Comparison of ENCODE assay signal across 8 mouse cellular contexts in genomic region chr7:143059202-143059870, GRCm38 (mm10). TPM values are rescaled to one million over a fixed set of nuclear protein-coding genes. Genes with fewer than 3 reads are reported as not detected.
DNase-seq lines count a peak whose midpoint lies in the region.

No protein-coding gene starts in this region.

- intact Hi-C loops in heart, postnatal 10 days (cut with DNase I), result no loop called here

- DNase-seq in gastrocnemius, adult 18-20 months (ENCODE audit: low spot score), result peak; percentile 43
- DNase-seq in gastrocnemius, postnatal 4 days (ENCODE audit: low spot score in 2 of 2), result no peak
- peak; percentile 75 to 78 for DNase-seq in right cerebral cortex, postnatal 10 days (ENCODE audit: low spot score in 2 of 2)
- no peak for DNase-seq in right cerebral cortex, postnatal 25 days
- peak; percentile 72 to 74 for DNase-seq in heart, postnatal 10 days
- DNase-seq in lung, postnatal 4 days, result peak; percentile 33 to 57
- no peak for DNase-seq in adrenal gland, postnatal 10 days
- no peak for DNase-seq in adrenal gland, adult 2 months

RNA-seq across cellular contexts. Expression of gene Cd81, which starts 6.8 kb away (rescaled TPM):
- total RNA-seq in gastrocnemius, adult 18-20 months (2021), result 100 to 1,000 TPM in 1 of 2 experiments, 10 to 100 TPM in 1; 97.2 to 115 TPM
- 100 to 1,000 TPM; 347 to 375 TPM for total RNA-seq in gastrocnemius, postnatal 4 days (2021)
- total RNA-seq in heart, postnatal 10 days (2021), result 100 to 1,000 TPM; 630 to 639 TPM
- total RNA-seq in adrenal gland, postnatal 10 days (2021), result 100 to 1,000 TPM; 499 to 511 TPM
- total RNA-seq in adrenal gland, adult 2 months (2021), result 100 to 1,000 TPM; 693 to 716 TPM
- 3,024 and 3,201 TPM in 2 replicates for polyA plus RNA-seq in adrenal gland, adult 2 months (2012; rRNA removed)

RNA-seq across cellular contexts. Expression of gene Tssc4, which starts 9.7 kb away (rescaled TPM):
- 1 to 10 TPM; 6.7 to 8.0 TPM for total RNA-seq in gastrocnemius, adult 18-20 months (2021)
- total RNA-seq in gastrocnemius, postnatal 4 days (2021), result 10 to 100 TPM; 24.5 to 26.8 TPM
- 10 to 100 TPM; 24.9 to 26.3 TPM for total RNA-seq in heart, postnatal 10 days (2021)
- total RNA-seq in adrenal gland, postnatal 10 days (2021), result 10 to 100 TPM; 26.9 to 31.2 TPM
- 10 to 100 TPM; 23.3 to 30.9 TPM for total RNA-seq in adrenal gland, adult 2 months (2021)
- polyA plus RNA-seq in adrenal gland, adult 2 months (2012; rRNA removed), result 120 and 142 TPM in 2 replicates

RNA-seq across cellular contexts. Expression of gene Trpm5, which starts 35.1 kb away (rescaled TPM):
- not detected for total RNA-seq in gastrocnemius, adult 18-20 months (2021)
- total RNA-seq in gastrocnemius, postnatal 4 days (2021), result 10 to 100 TPM in 1 of 2 experiments, 1 to 10 TPM in 1; 10.0 to 10.3 TPM
- under 1 TPM; 0.43 to 0.62 TPM for total RNA-seq in heart, postnatal 10 days (2021)
- 1 to 10 TPM in 1 of 2 experiments, under 1 TPM in 1; 0.99 to 1.0 TPM for total RNA-seq in adrenal gland, postnatal 10 days (2021)
- total RNA-seq in adrenal gland, adult 2 months (2021), result under 1 TPM; 0.23 to 0.24 TPM
- 0.40 and 0.48 TPM in 2 replicates for polyA plus RNA-seq in adrenal gland, adult 2 months (2012; rRNA removed)

RNA-seq across cellular contexts. Expression of gene Kcnq1, which starts 46.8 kb away (rescaled TPM):
- total RNA-seq in gastrocnemius, adult 18-20 months (2021), result under 1 TPM; 0.50 to 0.57 TPM
- total RNA-seq in gastrocnemius, postnatal 4 days (2021), result 1 to 10 TPM; 6.0 to 7.7 TPM
- 10 to 100 TPM; 40.9 to 42.0 TPM for total RNA-seq in heart, postnatal 10 days (2021)
- 1 to 10 TPM; 4.4 to 5.0 TPM for total RNA-seq in adrenal gland, postnatal 10 days (2021)
- 1 to 10 TPM; 1.9 to 4.1 TPM for total RNA-seq in adrenal gland, adult 2 months (2021)
- 14.2 and 17.2 TPM in 2 replicates for polyA plus RNA-seq in adrenal gland, adult 2 months (2012; rRNA removed)

RNA-seq across cellular contexts. Expression of gene Tspan32, which starts 54.5 kb away (rescaled TPM):
- under 1 TPM in 1 of 2 experiments, not detected in 1; 0.40 TPM for total RNA-seq in gastrocnemius, adult 18-20 months (2021)
- under 1 TPM; 0.88 to 0.96 TPM for total RNA-seq in gastrocnemius, postnatal 4 days (2021)
- 1 to 10 TPM in 1 of 2 experiments, under 1 TPM in 1; 0.81 to 1.2 TPM for total RNA-seq in heart, postnatal 10 days (2021)
- total RNA-seq in adrenal gland, postnatal 10 days (2021), result 1 to 10 TPM; 2.2 to 3.4 TPM
- under 1 TPM; 0.49 to 0.62 TPM for total RNA-seq in adrenal gland, adult 2 months (2021)
- polyA plus RNA-seq in adrenal gland, adult 2 months (2012; rRNA removed), result 0.83 and 1.4 TPM in 2 replicates

Comparison
In these comparisons a context has a peak if more than half of its experiments do, and no peak if none do; other contexts are left out.
1. DNase-seq: peak in gastrocnemius, adult 18-20 months (single experiment), right cerebral cortex, postnatal 10 days (2 of 2), heart, postnatal 10 days (2 of 2) and lung, postnatal 4 days (2 of 2); none in gastrocnemius, postnatal 4 days (0 of 2), right cerebral cortex, postnatal 25 days (single experiment), adrenal gland, postnatal 10 days (single experiment) and adrenal gland, adult 2 months (single experiment).
2. RNA of gene Trpm5, which starts 35.1 kb away (total RNA-seq): 10.0 to 10.3 TPM in gastrocnemius, postnatal 4 days; 0.99 to 1.0 TPM in adrenal gland, postnatal 10 days, 0.43 to 0.62 TPM in heart, postnatal 10 days, 0.23 to 0.24 TPM in adrenal gland, adult 2 months and not detected in gastrocnemius, adult 18-20 months; every median in the first group is over 4 times any median in the second.